Mouse (Mus musculus) large intestine, adult 2 months (tissue): ENCODE results near the gene Bak1. TPM values are rescaled to one million over a fixed set of nuclear protein-coding genes. Genes with fewer than 3 reads are reported as not detected.

Source experiments
- DNase-seq: peaks from one replicate; pipeline ENCODE4 v3.0.0-alpha.2; 2012; ENCODE audit warnings: low read depth, low spot score
- WGBS: fragments of 180-500 bp; shearing (Covaris S2); methylation state at CpG from one replicate; pipeline ENCODE4 v1.1.7; 2018; 5-methylcytosine and 5-hydroxymethylcytosine counted together
- polyA plus RNA-seq: library from polyadenylated mRNA; depleted of rRNA; stranded (reverse); fragments of >200 nt; gene quantifications from 2 replicates; pipeline ENCODE4 v1.2.3, GENCODE M21; 2012; rRNA removed

Gene Bak1
- 289 and 292 TPM in 2 replicates for polyA plus RNA-seq

- no peak for DNase-seq
- 41% methylated on average over 3 of the region's 4 CpGs for WGBS
Observed at GRCm38 (mm10) chr17:27028909-27029308, at the start of gene Bak1. Bak1 (minus strand) TSS chr17:27029009.

DNA sequence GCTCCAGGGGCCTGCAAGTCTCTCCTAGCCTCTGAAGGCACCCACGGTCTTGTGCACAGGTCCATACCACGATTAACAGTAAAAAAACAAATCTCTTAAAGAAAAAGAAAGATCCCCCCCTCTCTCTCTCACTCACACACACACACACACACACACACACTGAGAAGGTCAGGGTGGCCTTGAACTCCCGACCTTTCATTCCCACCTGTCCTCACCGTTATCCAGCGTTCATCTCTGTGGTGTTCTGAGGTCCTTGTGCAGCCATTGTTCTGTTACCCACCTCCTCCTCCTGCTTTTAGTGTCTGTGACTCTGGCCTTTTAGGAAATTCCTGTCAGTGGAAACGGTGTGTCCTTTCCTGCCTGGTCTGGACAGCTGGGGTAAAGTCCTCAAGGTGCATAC, 49.7 kb upstream of the Bak1 start:
- 85% methylated on average over 6 of the region's 6 CpGs for WGBS
- no peak for DNase-seq

DNA sequence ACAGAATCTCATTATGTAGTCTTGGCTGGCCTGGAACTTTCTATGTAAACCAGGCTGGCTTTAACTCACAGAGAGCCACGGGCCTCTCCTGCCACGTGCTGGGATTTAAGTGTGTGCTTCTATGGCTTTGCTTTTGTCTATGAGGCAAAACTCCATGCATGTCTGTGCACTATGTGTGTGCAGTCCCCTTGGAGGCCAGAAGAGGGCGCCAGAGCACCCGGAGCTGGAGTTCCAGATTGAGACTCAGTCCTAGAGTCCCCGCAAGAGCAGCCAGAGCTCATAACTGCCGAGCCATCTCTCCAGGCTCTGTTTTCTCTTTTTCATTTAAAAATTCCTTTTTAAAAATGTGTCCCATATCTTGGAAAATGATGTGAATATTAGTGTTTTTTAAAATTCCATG, 49.1 kb upstream of the Bak1 start:
- no peak for DNase-seq
- WGBS = 80% methylated on average over 6 of the region's 6 CpGs

- no peak for DNase-seq
- WGBS = 96% methylated on average over 7 of the region's 7 CpGs
Observed at GRCm38 (mm10) chr17:27077133-27077532, 48.3 kb upstream of the Bak1 start.

- 54% methylated on average over 17 of the region's 17 CpGs for WGBS
- DNase-seq = no peak
Observed at GRCm38 (mm10) chr17:27074849-27075745, 46.3 kb upstream of the Bak1 start.

DNA sequence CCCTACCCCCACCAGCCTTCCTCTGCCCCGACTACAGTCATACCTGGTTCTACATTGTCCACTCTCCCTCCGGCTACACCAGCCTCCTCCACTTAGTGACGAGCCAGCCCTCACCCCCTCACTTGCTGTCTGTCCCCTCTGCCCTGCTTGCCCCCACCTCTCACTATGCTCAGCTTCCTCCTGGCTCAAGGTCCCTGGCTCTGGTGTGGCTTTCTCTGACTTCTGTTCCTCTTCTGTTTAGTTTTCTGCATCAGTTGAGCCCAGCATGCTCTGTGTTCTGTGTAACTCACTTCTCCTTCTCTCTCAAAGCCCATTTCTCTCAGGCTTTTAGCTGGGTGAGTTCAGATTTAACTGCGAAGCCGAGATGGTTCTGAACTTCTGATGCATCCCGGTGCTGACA, 45.4 kb upstream of the Bak1 start:
- WGBS = 54% methylated on average over 6 of the region's 6 CpGs
- no peak for DNase-seq

DNA sequence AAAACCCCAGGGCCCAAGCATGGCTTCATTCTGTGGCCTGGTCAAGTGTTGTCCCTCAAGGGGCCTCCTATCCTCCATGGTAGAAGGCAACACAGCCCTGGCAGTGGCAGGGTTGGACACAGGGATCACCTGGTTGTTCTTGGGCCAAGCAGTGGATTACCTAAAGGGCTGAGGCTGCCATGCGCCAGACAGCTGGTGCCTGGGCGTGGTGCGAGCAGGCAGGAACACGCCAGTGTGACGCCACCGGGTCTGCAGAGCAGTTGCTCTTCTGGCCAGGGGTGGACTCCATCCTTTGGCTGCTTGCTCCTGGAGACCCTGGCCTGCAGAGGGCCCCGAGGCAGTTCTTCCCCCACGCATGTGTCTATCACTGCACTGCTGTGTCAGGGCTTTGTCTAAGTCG, 45.0 kb upstream of the Bak1 start:
- WGBS = 48% methylated on average over 9 of the region's 9 CpGs
- DNase-seq = no peak

DNA sequence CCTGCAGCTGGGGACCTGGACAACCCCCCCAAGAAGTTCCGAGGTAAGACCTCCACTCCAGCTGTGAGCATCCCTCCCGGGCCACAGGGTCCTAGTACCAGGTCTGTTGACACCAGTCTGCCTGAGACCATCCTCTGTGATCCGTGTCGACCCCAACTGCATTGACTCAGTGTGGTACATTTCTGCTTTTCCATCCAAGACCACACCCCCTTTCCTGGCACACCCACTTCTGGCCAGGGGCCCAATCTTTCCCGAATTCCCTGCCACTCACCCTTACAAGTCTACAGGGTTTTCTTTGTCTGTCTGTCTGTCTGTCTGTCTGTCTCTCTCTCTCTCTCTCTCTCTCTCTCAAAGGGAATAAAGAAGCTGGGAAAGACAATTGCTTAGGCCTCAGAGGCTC, 44.3 kb upstream of the Bak1 start:
- no peak for DNase-seq

GRCm38 (mm10) chr17:27072363-27072762, 43.6 kb upstream of the Bak1 start:
- WGBS = 93% methylated on average over 8 of the region's 8 CpGs
- DNase-seq = no peak

More for the DNA sequence above, 44.3 kb upstream of the Bak1 start:
- WGBS = 64% methylated on average over 5 of the region's 5 CpGs

DNA sequence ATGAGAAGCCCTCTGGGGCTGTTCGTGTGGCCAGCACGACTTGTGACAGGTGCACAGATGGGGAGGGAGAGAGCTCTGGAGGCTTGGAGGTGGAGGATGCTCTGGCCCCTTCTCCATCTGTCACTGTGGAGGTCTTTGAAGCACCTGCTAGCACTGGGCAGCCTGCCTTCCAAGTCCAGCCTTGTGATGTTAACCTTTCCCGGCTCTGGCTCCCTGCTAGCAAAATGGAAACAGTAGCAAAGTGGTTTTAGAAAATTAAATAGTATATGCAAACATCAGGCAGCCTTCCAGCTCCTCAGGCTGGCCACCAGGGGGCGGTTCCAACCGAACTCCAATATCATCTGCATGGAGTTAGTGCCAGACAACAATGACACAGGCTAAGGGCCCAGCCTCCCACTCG, 42.8 kb upstream of the Bak1 start:
- 36% methylated on average over 6 of the region's 6 CpGs for WGBS

GRCm38 (mm10) chr17:27070913-27071312, 42.1 kb upstream of the Bak1 start:
- DNase-seq = no peak

More for the DNA sequence above, 42.8 kb upstream of the Bak1 start:
- DNase-seq = no peak

DNA sequence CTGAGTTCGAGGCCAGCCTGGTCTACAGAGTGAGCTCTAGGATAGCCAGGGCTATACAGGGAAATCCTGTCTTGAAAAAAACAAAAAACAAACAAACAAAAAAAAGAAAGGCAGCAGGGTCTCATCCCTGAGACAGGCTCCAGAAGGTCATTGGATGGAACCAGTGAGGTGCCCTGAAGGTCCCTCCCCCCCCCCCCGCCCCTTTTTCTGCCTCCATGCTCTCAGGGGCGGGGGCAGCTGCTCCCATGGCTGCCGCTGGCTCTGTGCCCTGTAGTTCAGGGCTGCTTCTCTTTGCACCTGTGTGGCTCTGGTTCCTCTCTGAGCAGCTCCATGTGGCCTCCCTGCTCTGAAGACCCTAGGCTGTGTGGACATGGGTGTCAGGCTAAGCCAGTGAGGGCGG, 40.3 kb upstream of the Bak1 start:
- DNase-seq = no peak
- 61% methylated on average over 5 of the region's 5 CpGs for WGBS

More at GRCm38 (mm10) chr17:27070913-27071312, 42.1 kb upstream of the Bak1 start:
- WGBS = 91% methylated on average over 7 of the region's 7 CpGs

- DNase-seq = no peak
- WGBS = 48% methylated on average over 7 of the region's 7 CpGs
Observed at GRCm38 (mm10) chr17:27066065-27066464, 37.3 kb upstream of the Bak1 start.

- 44% methylated on average over 2 of the region's 2 CpGs for WGBS
- DNase-seq = no peak
Observed at GRCm38 (mm10) chr17:27064195-27064594, 35.4 kb upstream of the Bak1 start.

- no peak for DNase-seq
- 21% methylated on average over 6 of the region's 6 CpGs for WGBS
Observed at GRCm38 (mm10) chr17:27063717-27064116, 34.9 kb upstream of the Bak1 start.

DNA sequence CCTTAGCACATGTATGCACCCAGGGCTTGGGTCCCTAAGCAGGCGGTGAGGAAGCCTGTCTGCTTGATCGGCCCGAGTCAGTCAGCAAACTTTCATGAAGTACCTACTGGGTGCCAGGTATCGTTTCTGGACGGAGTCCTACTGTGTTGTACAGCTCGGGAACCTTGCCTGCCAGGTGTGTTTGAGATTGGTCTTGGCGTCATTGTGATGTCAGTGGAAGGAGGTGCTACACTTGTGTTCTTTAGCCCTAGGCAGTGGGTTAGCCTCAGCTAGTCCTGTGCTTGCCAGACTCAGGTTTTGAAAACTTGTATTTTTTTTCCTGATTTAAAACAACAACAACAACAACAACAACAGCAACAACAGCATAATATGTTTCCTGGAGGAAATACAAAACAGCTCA, 33.9 kb upstream of the Bak1 start:
- DNase-seq = no peak
- 84% methylated on average over 7 of the region's 7 CpGs for WGBS

- 95% methylated on average over 3 of the region's 3 CpGs for WGBS
- DNase-seq = no peak
Observed at GRCm38 (mm10) chr17:27061727-27062126, 32.9 kb upstream of the Bak1 start.

DNA sequence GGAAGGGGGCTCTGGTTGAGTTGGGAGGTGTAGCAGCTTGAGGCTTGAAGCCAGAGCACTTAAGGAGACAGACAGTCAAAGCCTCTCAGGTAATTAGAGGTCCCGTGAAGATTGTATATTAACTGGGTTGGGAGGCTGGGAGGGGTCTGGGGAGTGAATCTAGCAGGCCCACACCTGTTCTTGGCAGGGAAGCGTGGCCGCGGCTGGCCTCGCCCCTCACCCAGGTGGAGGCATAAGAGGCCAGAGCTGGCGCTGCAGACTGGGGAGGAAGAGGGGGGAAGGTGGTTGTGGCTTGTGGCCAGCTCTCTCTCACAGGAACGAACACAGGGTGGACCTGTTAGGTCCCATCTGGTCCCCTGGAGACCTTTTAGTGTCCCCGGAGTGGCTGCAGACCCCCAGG, 31.9 kb upstream of the Bak1 start:
- no peak for DNase-seq
- 21% methylated on average over 8 of the region's 8 CpGs for WGBS

DNA sequence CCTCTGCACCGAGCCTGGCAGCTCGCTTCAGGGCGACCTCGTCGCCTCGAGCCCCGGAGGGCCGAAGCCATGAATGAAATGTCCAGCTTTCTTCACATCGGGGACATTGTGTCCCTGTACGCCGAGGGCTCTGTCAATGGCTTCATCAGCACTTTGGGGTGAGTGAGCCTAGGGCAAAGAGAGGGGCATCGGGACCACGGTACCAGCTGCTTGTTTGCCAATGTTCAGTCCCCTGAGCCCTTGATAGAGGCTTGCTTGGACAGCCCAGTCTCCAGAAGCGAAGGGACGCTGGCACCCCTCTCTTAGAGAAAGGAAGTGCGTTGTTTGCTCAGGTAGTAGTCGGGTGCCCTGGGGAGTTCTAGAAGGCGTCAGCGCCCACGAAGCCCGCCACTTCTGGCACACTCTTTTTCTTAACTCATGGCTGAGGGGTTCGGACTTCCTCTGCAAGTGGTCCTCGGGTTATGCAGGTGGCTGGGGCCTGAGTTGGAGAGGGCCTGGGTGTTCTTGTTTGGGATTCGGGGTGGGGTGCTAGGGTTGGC, 28.8 kb upstream of the Bak1 start:
- WGBS = 6% methylated on average over 24 of the region's 24 CpGs
- DNase-seq = no peak

DNA sequence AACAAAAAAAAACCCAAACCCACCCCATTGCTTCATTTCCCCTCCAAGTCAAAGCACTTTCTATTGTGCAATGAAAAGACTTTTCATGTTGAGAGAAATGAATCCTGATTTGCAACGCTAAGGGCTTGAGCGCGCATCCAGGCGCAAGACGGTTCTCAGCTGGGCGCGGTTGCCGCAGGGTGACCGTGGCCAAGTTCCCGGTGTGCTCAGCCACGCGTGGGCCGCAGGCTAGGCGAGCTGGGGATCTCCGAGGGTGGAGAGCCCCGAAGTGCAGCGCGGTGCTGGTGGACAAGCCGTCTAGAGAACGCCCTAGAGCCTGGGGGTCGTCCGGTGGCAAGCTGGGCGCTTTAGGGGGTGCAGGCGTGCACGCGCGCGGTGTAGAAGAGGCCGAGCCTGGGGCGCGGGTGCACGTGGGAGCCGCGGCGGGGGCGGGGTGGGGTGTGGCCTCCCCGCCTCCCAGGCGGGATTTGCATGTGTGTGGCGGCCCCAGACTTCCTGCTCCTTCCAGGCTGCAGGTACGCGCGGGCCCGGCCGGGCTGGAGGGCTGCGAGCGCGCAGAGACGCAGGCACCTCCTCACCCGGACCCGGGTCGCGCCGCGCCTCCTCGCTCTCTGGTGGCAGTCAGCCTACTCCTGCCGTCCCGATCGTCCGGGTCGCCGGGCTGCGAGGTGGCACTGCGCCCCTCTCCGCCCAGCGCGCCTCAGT, 28.2 kb upstream of the Bak1 start, which contains the start of gene Itpr3:
Itpr3 (plus strand) TSS at position 493 of the 705 bp plus-strand sequence.
- under 1% methylated on average over 66 of the region's 66 CpGs for WGBS
- no peak for DNase-seq
